Mouse (Mus musculus): ENCODE results near the gene Ctnna3.

DNA sequence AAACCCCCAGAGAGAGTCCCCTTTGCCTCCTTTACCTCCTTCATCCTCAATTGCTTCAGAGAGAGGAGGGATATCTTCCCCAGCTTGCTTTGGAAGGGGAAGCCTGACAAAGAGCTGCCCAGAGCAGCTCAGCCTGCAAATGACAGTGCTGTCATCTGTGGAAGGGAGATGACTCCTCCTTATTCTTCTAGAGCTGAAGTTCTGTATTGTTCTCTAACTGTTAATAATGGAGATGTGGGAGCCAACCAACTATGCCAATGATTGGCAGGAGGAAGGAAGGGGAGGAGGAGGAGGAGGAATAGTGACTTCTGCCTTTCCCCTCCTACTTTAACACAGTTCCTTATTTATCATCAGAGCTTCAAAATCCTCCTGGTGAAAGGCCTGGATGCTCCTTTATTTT is 875.9 kb downstream of the Ctnna3 start:
- TF ChIP-seq MAX (IDR thresholded peaks at IDR 0.05; ENCODE audit: low read depth) (no peak), USF1 (IDR thresholded peaks at IDR 0.05; ENCODE audit: low read depth) (no peak), POLR2A (IDR thresholded peaks at IDR 0.05; ENCODE audit: insufficient read length, low read depth) (no peak), REST (IDR thresholded peaks at IDR 0.05; ENCODE audit: insufficient read depth, insufficient read length) (no peak), E2F4 (IDR thresholded peaks at IDR 0.05; ENCODE audit: insufficient read depth) (no peak), MYOG (IDR thresholded peaks at IDR 0.05; ENCODE audit: control insufficient read depth in 1 of 3, insufficient read depth in 1 of 3, insufficient read length in 2 of 3, low read depth in 2 of 3) (no peak), POLR2AphosphoS2 (IDR thresholded peaks at IDR 0.05; ENCODE audit: insufficient read length, low read depth) (no peak), MYOD1 (IDR thresholded peaks at IDR 0.05; ENCODE audit: control insufficient read depth in 1 of 3, insufficient read length in 2 of 3, low read depth in 2 of 3) (no peak)

All from myocyte (in vitro differentiated cells).